Mouse (Mus musculus) adrenal gland, adult (tissue): Measurements from ENCODE around the gene Ednrb.

Experiments used
- DNase-seq, 2 experiments: peaks; one replicate each; pipeline ENCODE4 v3.0.0; 2022 to 2023; ENCODE audit warnings: low spot score in 1 of 2; ENCODE audit not compliant: inconsistent age in 2 of 2

The Ednrb gene

GRCm38 (mm10) chr14:103769319-103770245, 74.6 kb downstream of the Ednrb start:
- no peak for DNase-seq

- DNase-seq, result no peak
These were observed 76.7 kb downstream of the Ednrb start for GRCm38 (mm10) chr14:103767488-103767887.
